Mouse (Mus musculus) layer of hippocampus, adult 9-11 months (tissue): Measurements from ENCODE around the gene Klhl12.
"Not testable (repeated sequence)": the region's sequence is repeated elsewhere in the genome, so short reads cannot be mapped to it uniquely, and the experiment has no call there.

Source experiments
- DNase-seq: peaks from one replicate; pipeline ENCODE4 v3.0.0; 2022

The Klhl12 gene

GRCm38 (mm10) chr1:134454904-134455824 is at the start of gene Klhl12:
TSS of gene Klhl12 (plus strand) at chr1:134455531.
- peak; percentile 93 for DNase-seq

GRCm38 (mm10) chr1:134406414-134406771 is 48.9 kb upstream of the Klhl12 start:
- DNase-seq = peak; percentile 21

- no peak for DNase-seq
Measured at GRCm38 (mm10) chr1:134408080-134408479, 47.3 kb upstream of the Klhl12 start.

GRCm38 (mm10) chr1:134411706-134412629 is 43.4 kb upstream of the Klhl12 start:
- DNase-seq = no peak

GRCm38 (mm10) chr1:134414038-134414437 is 41.3 kb upstream of the Klhl12 start:
- DNase-seq = no peak

GRCm38 (mm10) chr1:134414501-134415167 is 40.7 kb upstream of the Klhl12 start:
- DNase-seq = no peak

- DNase-seq = peak; percentile 97
Measured at GRCm38 (mm10) chr1:134415168-134415831, 40.0 kb upstream of the Klhl12 start, which contains the start of gene Adipor1. TSS of gene Adipor1 (plus strand) at chr1:134415378.

- DNase-seq = no peak
Measured at GRCm38 (mm10) chr1:134418414-134418975, 36.8 kb upstream of the Klhl12 start.

GRCm38 (mm10) chr1:134419176-134419575 is 36.2 kb upstream of the Klhl12 start:
- DNase-seq = no peak

- peak; percentile 44 for DNase-seq
Measured at GRCm38 (mm10) chr1:134419751-134420458, 35.4 kb upstream of the Klhl12 start.

GRCm38 (mm10) chr1:134423911-134424310 is 31.4 kb upstream of the Klhl12 start:
- no peak for DNase-seq

GRCm38 (mm10) chr1:134426289-134426688 is 29.0 kb upstream of the Klhl12 start:
- DNase-seq = no peak

- no peak for DNase-seq
Measured at GRCm38 (mm10) chr1:134433002-134433401, 22.3 kb upstream of the Klhl12 start.

- DNase-seq = no peak
Measured at GRCm38 (mm10) chr1:134433473-134433872, 21.9 kb upstream of the Klhl12 start.

- no peak for DNase-seq
Measured at GRCm38 (mm10) chr1:134435414-134435813, 19.9 kb upstream of the Klhl12 start.

GRCm38 (mm10) chr1:134440437-134440836 is 14.9 kb upstream of the Klhl12 start:
- DNase-seq = no peak

GRCm38 (mm10) chr1:134441737-134442136 is 13.6 kb upstream of the Klhl12 start:
- not testable (repeated sequence) for DNase-seq

- no peak for DNase-seq
Measured at GRCm38 (mm10) chr1:134442394-134442793, 12.9 kb upstream of the Klhl12 start.

- not testable (repeated sequence) for DNase-seq
Measured at GRCm38 (mm10) chr1:134443288-134443687, 12.0 kb upstream of the Klhl12 start.

- DNase-seq = no peak
Measured at GRCm38 (mm10) chr1:134445418-134445817, 9.9 kb upstream of the Klhl12 start.

- not testable (repeated sequence) for DNase-seq
Measured at GRCm38 (mm10) chr1:134448537-134448936, 6.8 kb upstream of the Klhl12 start.
